In the genomic region with DNA sequence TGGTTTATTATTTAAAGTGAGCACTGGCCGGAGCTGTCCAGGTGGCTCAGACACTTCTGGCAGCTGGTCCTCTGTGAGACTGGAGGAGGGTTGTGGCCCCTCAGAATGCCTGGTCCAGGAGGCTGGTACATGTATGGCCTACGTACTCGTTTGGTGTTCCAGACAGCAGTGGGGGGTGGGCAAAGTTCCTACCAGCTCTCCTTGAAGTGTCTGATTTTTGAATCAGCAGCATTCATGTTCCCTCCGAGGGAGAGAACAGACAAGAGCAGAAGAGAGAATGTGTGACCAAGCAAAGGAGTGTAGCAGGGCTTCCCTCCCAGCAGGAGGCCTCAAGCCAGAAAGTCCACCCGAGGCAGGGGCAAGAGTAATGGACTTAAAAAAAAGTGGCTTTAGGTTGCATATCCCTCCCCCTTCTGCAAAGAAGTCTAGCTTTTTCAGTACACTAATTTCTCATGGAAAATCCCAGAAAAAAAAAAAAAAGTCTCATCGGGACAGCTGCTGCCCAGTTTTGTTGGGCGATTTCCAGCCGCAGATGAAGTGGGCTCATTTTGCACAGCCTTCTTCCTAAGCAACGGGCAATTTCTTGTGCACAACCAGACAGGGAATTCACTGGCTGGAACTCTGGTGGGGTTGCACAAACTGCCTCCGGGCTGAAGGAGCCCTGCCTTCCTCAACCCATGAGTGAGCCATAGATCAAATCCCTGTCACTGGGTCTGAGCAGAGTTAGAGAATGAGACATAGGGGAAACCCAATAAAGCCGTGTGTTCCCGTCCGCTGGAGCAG, we compare ENCODE assay signal across 8 mouse cellular contexts. TPM values are rescaled to one million over a fixed set of nuclear protein-coding genes. Genes with fewer than 3 reads are reported as not detected.
DNase-seq lines count a peak whose midpoint lies in the region; ATAC-seq lines count a peak whose summit lies in the region.

No protein-coding gene starts in this region.

- H3K4me3 ChIP-seq in kidney, embryonic 15.5 days (replicated peaks) = no peak overlapping the region
- no peak overlapping the region for H3K4me3 ChIP-seq in embryonic facial prominence, embryonic 14.5 days (ENCODE audit: low read depth, low read length)
- H3K4me3 ChIP-seq in hindbrain, embryonic 11.5 days (ENCODE audit: low read depth, low read length) = no peak overlapping the region

- no peaks in the 10 kb centered on the region for H3K9me3 ChIP-seq in kidney, embryonic 15.5 days (replicated peaks)
- H3K9me3 ChIP-seq in embryonic facial prominence, embryonic 14.5 days (ENCODE audit: control insufficient read depth, low read length) = no peaks in the 10 kb centered on the region
- no peaks in the 10 kb centered on the region for H3K9me3 ChIP-seq in hindbrain, embryonic 11.5 days (ENCODE audit: control insufficient read depth, low read length)

- peak overlapping the region; percentile 81 for H3K27ac ChIP-seq in kidney, embryonic 15.5 days
- H3K27ac ChIP-seq in embryonic facial prominence, embryonic 14.5 days (replicated peaks; ENCODE audit: low read depth, low read length) = peak overlapping the region; percentile 77
- no peak overlapping the region for H3K27ac ChIP-seq in hindbrain, embryonic 11.5 days (ENCODE audit: low read depth, low read length)

- 24% methylated on average over 13 of the region's 13 CpGs for whole genome bisulfite sequencing in kidney, embryonic 15.5 days
- WGBS in embryonic facial prominence, embryonic 14.5 days = 35% methylated on average over 13 of the region's 13 CpGs
- WGBS in hindbrain, embryonic 11.5 days = 47% methylated on average over 13 of the region's 13 CpGs

- H3K36me3 ChIP-seq in kidney, embryonic 15.5 days = no peaks in the 10 kb centered on the region
- no peaks in the 10 kb centered on the region for H3K36me3 ChIP-seq in embryonic facial prominence, embryonic 14.5 days (ENCODE audit: control insufficient read depth, insufficient read depth, low read length)
- no peaks in the 10 kb centered on the region for H3K36me3 ChIP-seq in hindbrain, embryonic 11.5 days (ENCODE audit: control insufficient read depth, insufficient read depth, low read length)

- no peak overlapping the region for H3K9ac ChIP-seq in kidney, embryonic 15.5 days
- H3K9ac ChIP-seq in embryonic facial prominence, embryonic 14.5 days (ENCODE audit: low read depth, low read length) = no peak overlapping the region
- no peak overlapping the region for H3K9ac ChIP-seq in hindbrain, embryonic 11.5 days (ENCODE audit: low read depth, low read length)

- H3K4me1 ChIP-seq in kidney, embryonic 15.5 days = peaks cover 45% of the 10 kb centered on the region
- H3K4me1 ChIP-seq in embryonic facial prominence, embryonic 14.5 days (ENCODE audit: control insufficient read depth, insufficient read depth, low read length) = peaks cover 41% of the 10 kb centered on the region
- 0 out of 2 replicates have a peak, but pooled peaks cover 2% of the 10 kb centered on the region for H3K4me1 ChIP-seq in hindbrain, embryonic 11.5 days (replicated peaks; ENCODE audit: control insufficient read depth, insufficient read depth, low read length)

- H3K27me3 ChIP-seq in kidney, embryonic 15.5 days = no peaks in the 10 kb centered on the region
- no peaks in the 10 kb centered on the region for H3K27me3 ChIP-seq in embryonic facial prominence, embryonic 14.5 days (replicated peaks; ENCODE audit: control insufficient read depth, insufficient read depth, low read length)
- no peaks in the 10 kb centered on the region for H3K27me3 ChIP-seq in hindbrain, embryonic 11.5 days (ENCODE audit: control insufficient read depth, insufficient read depth, low read length)

- no peak for DNase-seq in kidney, postnatal 25 days
- peak; percentile 84 for DNase-seq in embryonic facial prominence, embryonic 14.5 days (ENCODE audit: low spot score)
- DNase-seq in hindbrain, embryonic 11.5 days (ENCODE audit: low spot score) = peak; percentile 12
- DNase-seq in left cerebral cortex, postnatal 25 days (ENCODE audit: low spot score in 2 of 2) = peak; percentile 66 to 85
- peak; percentile 30 for DNase-seq in retina, embryonic 14.5 days (ENCODE audit: low spot score)
- no peak for DNase-seq in urinary bladder, adult 18-20 months (ENCODE audit: low spot score in 2 of 2)
- DNase-seq in T-cell, adult 2 months (ENCODE audit: low spot score) = no peak

- H3K4me2 ChIP-seq in kidney, embryonic 15.5 days = no peak overlapping the region
- H3K4me2 ChIP-seq in embryonic facial prominence, embryonic 14.5 days (ENCODE audit: low read depth, low read length) = 0 out of 2 replicates have a peak overlapping the region, but pooled peaks have one; percentile 3
- no peak overlapping the region for H3K4me2 ChIP-seq in hindbrain, embryonic 11.5 days (replicated peaks; ENCODE audit: low read depth, low read length)

- ATAC-seq in kidney, embryonic 15.5 days (replicated peaks; ENCODE audit: low FRiP score) = peak; percentile 85
- ATAC-seq in embryonic facial prominence, embryonic 14.5 days (ENCODE audit: low read depth) = peak; percentile 42; the same call in 1 of the 2 replicates
- ATAC-seq in hindbrain, embryonic 11.5 days (ENCODE audit: low FRiP score) = no peak

- intact Hi-C loops in left cerebral cortex, postnatal 25 days (cut with DNase I) = loop anchor here (5.0 kb wide), 1 partner anchor 194 kb away; no protein-coding TSS in a partner anchor

RNA-seq across cellular contexts. Expression of a gene that starts 28.4 kb away (rescaled TPM):
- polyA plus RNA-seq in kidney, embryonic 15.5 days (2015; fragmentation: Nextera tagmentation; extraction: Ambion mirVana) = 4.6 TPM in 2 replicates
- polyA plus RNA-seq in embryonic facial prominence, embryonic 14.5 days (2014; fragmentation: Nextera tagmentation; extraction: Ambion mirVana) = 11.2 and 12.5 TPM in 2 replicates
- 1.5 and 1.9 TPM in 2 replicates for polyA plus RNA-seq in hindbrain, embryonic 11.5 days (2014; fragmentation: Nextera tagmentation; extraction: Ambion mirVana)
- total RNA-seq in left cerebral cortex, postnatal 25 days (2021) = 10 to 100 TPM; 10.0 to 10.9 TPM

Comparison
In these comparisons a context has a peak if more than half of its experiments do, and no peak if none do; other contexts are left out.
1. DNase-seq: peak in embryonic facial prominence, embryonic 14.5 days (single experiment), hindbrain, embryonic 11.5 days (single experiment), left cerebral cortex, postnatal 25 days (2 of 2) and retina, embryonic 14.5 days (single experiment); none in kidney, postnatal 25 days (0 of 2), urinary bladder, adult 18-20 months (0 of 2) and T-cell, adult 2 months (single experiment).